Comparison of ENCODE assay signal across 16 mouse cellular contexts in genomic region chr4:106807287-106807686, GRCm38 (mm10).
"Had no signal": no experiment of that assay in that cellular context is flagged by ENCODE, and none has a peak within 500 bp of the region (broad histone marks: within the 10 kb centered on the region; RNA-seq: fewer than 3 reads in every experiment).

No protein-coding gene starts in this region.

- H3K27ac ChIP-seq: neural tube, embryonic 12.5 days; neural tube, embryonic 13.5 days; neural tube, embryonic 15.5 days; stomach, embryonic 15.5 days; stomach, postnatal 0 days had no signal

- H3K4me3 ChIP-seq: neural tube, embryonic 12.5 days; neural tube, embryonic 13.5 days; neural tube, embryonic 15.5 days; stomach, embryonic 15.5 days had no signal

- H3K4me2 ChIP-seq: neural tube, embryonic 12.5 days; neural tube, embryonic 13.5 days; neural tube, embryonic 15.5 days; stomach, embryonic 15.5 days had no signal

- H3K9me3 ChIP-seq: neural tube, embryonic 12.5 days; neural tube, embryonic 13.5 days; neural tube, embryonic 15.5 days; stomach, embryonic 15.5 days had no signal

- H3K9ac ChIP-seq: neural tube, embryonic 12.5 days; neural tube, embryonic 13.5 days; neural tube, embryonic 15.5 days; stomach, embryonic 15.5 days had no signal

- DNase-seq: retina, postnatal 1 day; right cerebral cortex, adult 18-20 months; right cerebral cortex, postnatal 14 days; right cerebral cortex, postnatal 25 days; spleen, adult 18-20 months; thymus, adult 18-20 months; thymus, adult 2 months; thymus, postnatal 14 days; thymus, postnatal 25 days; thymus, postnatal 36 days; thymus, postnatal 4 days had no signal

- H3K36me3 ChIP-seq: neural tube, embryonic 12.5 days; neural tube, embryonic 13.5 days; neural tube, embryonic 15.5 days; stomach, embryonic 15.5 days had no signal

- H3K27me3 ChIP-seq: stomach, embryonic 15.5 days had no signal
